Mouse (Mus musculus) testis, postnatal 10 days (tissue): ENCODE results near the gene Gm6096.

Experiments used
- DNase-seq: peaks from one replicate; pipeline ENCODE4 v3.0.0; 2021; ENCODE audit warnings: low spot score

Gene Gm6096

DNA sequence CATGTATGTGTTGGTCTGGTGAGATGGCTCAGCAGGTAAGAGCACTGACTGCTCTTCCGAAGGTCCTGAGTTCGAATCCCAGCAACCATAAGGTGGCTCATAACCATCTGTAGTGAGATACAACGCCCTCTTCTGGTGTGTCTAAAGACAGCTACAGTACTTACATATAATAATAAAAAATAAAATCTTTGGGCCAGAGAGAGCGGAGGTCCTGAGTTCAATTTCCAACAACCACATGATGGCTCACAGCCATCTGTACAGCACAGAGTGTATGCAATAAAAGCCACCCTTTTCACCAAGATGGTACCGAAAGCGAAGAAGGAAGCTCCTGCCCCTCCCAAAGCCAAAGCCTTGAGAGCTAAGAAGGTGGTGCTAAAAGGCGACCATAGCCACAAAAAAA, at the start of gene Gm6096:
Gm6096 (plus strand) TSS at position 301 of the 400 bp plus-strand sequence.
- DNase-seq = no peak

DNA sequence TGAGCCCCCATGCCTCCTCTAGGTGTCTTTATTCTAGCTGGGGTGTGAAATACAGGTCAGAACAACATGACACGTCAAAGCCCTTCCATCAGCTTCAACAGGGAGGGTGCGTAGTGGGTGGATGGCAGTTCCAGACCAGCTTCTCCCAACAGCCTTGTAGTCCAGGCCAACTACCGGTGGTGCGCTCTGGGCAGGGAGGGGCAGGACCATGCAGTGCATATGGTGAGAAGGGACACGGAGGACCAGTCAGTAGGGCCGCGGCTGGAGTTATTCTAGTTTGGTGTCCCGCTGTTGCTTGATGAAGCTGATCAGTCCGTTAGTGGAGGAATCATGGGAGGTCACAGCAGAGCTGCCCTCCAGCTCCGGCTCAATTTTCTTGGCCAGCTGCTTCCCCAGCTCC, 48.7 kb upstream of the Gm6096 start:
- peak; percentile 23 for DNase-seq

DNA sequence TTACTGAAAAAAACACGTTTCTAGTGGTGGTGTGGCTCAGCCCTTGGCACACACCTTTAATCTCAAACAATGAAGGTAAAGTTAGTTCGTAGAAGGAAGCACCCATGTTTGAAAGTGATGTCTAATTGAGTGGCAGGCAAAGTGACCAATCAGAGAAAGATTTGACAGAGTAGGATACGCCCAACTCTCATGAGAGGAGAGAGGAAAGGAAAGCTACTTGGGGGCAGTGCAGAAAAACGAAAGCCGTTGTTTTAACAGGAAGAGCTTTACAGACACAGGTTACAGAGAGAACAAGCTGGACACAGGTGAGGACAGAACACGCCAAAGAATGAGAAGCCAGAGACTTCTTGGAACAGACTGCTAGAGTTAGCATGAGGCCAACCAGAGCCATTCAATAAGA, 44.5 kb upstream of the Gm6096 start:
- no peak for DNase-seq

DNA sequence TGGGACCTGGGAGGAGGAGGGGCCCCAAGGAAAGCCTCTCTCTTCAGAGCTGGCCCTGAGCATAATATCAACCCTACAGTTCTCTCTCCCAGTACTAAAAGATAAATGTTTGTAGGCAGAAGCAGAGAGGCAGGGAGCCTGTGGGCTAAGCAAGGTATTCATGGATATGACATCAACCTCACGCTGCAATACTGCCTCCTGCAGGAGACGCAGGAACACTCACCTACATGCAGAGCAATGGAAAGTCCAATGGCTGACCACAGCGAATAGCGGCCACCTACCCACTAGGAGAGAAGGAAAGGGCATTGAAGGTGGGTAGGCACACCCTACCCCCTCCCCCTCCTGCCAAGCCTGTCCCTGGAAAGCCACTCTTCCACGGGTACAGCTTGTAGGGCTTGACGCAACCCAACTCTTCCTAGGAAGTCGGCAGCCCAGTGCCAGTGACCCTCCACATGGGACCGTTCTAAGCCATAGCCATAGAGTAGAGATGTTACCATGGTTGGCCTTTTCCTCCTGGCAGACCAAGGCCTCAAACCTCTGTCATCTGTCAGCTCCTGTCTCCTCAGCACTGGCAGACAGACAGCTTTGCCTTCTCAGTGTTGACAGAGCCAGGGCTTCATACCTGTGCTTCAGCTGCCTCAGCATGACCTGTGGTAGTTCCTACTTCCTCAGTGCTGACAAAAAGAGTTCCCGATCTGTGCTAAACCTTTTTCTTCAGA, 42.7 kb upstream of the Gm6096 start:
- DNase-seq = no peak

- DNase-seq = no peak
Measured at GRCm38 (mm10) chr7:34213281-34213680, 37.6 kb upstream of the Gm6096 start.

- DNase-seq = no peak
Measured at GRCm38 (mm10) chr7:34214644-34215043, 36.2 kb upstream of the Gm6096 start.

GRCm38 (mm10) chr7:34215481-34215880, 35.4 kb upstream of the Gm6096 start:
- no peak for DNase-seq

GRCm38 (mm10) chr7:34216474-34216873, 34.4 kb upstream of the Gm6096 start:
- no peak for DNase-seq

GRCm38 (mm10) chr7:34218496-34218895, 32.3 kb upstream of the Gm6096 start:
- DNase-seq = no peak

- DNase-seq = no peak
Measured at GRCm38 (mm10) chr7:34221594-34222250, 29.1 kb upstream of the Gm6096 start.

DNA sequence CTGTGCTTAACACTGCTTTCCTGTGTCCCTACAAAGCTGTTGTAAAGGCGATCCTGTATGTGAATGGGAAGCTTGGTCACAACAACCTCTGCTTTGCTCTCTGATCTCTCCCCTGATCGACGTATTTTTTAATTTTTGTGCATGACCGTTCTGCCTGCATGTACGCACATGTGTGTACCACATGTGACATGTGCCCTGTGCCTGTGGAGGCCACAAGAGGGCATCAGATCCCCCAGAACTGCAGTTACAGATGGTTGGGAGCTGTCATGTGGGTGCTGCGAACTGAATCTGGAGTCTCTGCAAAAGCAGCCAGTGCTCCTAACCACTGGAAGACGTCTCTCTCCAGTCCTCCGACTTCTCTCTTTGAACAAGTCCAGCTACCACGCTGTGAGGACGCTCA, 28.5 kb upstream of the Gm6096 start:
- no peak for DNase-seq

DNA sequence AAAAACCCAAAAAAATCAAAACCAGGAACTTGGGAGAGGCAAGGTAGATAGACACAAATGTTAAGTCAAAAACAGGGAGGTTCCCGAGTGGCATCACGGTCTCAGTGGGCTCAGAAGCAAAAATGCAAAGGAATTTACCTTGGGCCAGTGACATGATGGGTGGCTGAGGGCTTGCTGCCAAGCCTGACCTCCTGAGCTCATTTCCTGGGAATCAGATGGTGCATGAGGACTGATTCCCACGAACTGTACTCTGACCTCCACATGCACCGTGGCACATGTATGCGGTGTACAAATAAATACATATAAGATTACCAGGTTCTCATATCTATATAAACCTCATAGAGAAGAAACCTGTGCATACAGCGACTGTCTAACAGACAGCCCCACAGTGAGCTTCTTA, 26.5 kb upstream of the Gm6096 start:
- no peak for DNase-seq

GRCm38 (mm10) chr7:34226086-34226485, 24.8 kb upstream of the Gm6096 start:
- DNase-seq = no peak

GRCm38 (mm10) chr7:34226846-34227245, 24.0 kb upstream of the Gm6096 start:
- DNase-seq = no peak

- DNase-seq = no peak
Measured at GRCm38 (mm10) chr7:34228641-34229040, 22.2 kb upstream of the Gm6096 start.

DNA sequence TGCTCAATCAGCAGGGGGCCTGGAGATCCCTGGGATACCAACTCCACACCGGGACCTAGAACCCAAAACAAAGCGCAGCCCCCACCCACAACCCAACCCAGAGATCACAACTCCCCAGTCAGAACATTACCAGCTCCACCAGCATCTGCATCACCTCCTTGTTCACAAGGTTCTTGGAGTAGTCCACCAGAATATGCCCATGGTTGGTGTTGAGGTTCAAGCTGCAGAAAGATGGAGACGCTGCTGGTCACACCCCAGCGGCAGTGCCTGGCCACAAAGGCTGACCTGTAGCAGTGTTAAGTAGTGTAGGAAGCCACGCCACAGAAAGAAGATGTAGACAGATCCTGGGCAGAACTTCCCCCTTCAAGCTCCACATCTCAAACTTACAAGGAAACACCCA, 21.7 kb upstream of the Gm6096 start:
- no peak for DNase-seq

DNA sequence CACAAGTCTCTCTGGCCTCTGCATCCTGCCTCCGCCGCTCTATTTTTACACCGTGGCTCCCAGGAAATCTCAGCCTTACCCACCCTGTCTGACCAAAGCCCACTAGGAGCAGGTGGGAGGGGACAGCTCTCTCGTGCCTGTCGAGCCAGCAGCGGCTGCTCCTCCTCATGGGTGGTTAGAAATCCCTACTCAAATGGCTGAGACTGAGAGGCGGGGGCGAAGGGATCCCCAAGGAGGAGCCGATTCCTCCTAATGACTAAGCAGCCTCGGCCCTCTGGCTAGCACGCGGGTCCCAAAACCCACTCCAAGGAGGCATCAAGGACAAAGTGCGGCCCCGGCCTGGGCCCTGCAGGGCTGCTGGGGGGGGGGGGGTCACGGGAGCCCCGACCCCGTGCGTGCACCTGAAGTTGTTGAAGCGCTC, 21.1 kb upstream of the Gm6096 start:
- DNase-seq = peak; percentile 62

DNA sequence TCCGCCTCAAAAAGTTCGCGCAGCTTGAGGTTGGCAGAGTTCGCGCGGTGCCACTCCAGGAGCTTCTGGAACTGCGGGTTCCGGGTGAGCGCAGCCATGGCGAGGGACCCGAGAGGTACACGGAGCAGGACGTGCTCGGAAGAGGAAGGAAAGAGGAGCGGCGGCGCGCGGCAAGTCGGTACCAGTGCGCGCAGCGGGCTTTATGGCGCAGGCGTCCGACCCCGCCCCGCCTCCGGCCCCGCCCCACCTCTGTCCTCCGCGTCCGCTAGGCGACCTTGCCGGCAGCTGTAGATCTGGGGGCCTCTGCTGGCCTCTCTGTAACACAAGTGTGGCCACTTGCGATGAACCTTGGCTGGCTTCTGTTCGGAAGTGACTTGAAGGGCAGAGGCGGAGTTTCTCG, 20.7 kb upstream of the Gm6096 start, which contains the start of gene Gpi1:
Gpi1 (minus strand) TSS at position 221 of the 400 bp plus-strand sequence.
- peak; percentile 82 for DNase-seq

DNA sequence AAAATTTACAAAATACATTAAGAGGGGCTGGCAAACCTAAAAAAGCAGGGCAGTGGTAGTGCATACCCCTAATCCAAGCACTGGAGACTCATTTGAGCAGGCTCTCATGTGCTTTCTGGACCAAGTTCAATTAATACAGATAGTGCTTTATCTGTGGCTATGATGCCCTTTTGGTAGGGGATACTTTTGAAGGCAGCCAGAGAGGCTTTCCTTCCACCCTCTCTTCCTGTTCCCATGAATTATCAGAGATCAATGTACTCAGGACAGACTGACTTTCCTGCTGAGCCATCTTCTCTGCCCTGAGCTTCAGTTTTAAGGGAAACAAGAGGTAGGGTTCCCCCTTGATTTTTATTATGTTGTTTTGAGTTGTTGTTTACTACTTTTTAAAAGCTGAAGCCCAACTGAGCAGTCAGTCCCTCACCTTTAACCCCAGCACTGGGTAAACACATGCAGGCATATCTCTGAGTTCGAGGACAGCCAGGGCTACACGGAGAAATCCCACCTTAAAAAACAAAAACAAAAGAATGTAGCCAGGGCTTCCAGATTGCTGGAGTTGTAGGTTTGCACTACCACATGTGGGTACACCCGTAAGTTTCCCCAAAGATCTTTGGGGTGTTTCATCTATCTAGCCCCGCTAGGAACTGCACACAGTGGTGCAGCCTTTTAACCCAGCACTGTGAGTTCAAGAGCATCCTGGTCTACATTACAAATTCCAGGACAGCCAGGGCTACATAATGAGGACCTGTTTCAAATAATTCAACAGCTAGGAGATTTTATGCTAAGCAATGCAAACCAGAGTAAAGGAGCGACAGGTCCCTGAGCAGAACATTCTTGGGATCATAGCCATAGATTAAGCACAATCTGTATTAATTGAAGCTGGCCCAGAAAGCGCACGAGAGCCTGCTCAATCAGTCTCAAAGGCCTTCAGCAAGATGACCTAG, 17.8 kb upstream of the Gm6096 start:
- no peak for DNase-seq

DNA sequence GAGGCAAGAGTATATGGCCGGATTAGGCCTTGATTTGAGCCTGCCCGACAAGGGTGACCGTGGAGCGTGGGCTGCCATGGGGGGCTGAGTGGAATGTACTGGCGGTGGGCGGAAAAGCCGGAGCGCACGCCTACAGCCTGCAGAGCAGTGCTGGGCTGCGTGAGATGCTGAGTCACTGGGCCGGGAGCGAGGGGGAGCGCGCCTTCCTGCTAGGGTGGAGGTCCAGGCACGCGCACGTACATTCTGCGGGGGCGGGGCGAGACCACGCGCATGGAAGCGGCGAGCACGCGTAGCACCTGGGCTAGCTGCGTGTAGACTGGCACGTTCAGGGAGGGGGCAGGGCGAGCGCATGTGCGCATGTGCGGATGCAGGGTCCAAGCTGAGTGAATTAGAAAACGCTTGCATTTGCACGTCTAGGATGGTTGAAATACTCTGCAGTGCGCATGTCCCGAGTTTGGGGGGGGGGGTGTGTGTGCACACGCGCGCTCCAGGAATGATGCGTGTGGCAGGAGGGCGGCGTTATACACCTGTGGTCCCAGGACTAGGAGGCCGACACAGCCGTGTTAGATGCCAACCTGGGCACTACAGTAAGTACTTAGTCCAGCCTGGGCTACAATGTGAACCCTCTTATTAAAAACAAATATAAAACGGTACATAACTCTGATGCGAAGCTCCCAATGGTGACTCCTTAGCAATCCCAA, 16.8 kb upstream of the Gm6096 start:
- DNase-seq = peak; percentile 98

- DNase-seq = peak; percentile 36
Measured at GRCm38 (mm10) chr7:34234610-34235561, 16.0 kb upstream of the Gm6096 start.
